21 mouse cellular contexts compared by ENCODE assay signal in genomic region chr3:157193141-157193540, GRCm38 (mm10).
A peak's percentile ranks its signal among the peaks of the same experiment; 100 is the strongest.
DNase-seq lines count a peak whose midpoint lies in the region; ATAC-seq lines count a peak whose summit lies in the region.
"Had no signal": no experiment of that assay in that cellular context is flagged by ENCODE, and none has a peak within 500 bp of the region (broad histone marks: within the 10 kb centered on the region; RNA-seq: fewer than 3 reads in every experiment).

No protein-coding gene starts in this region.

- H3K27ac ChIP-seq in lung, embryonic 16.5 days (ENCODE audit: low read length) = no peak overlapping the region
- H3K27ac ChIP-seq: embryonic facial prominence, embryonic 10.5 days; embryonic facial prominence, embryonic 12.5 days; forebrain, embryonic 13.5 days; forebrain, embryonic 15.5 days had no signal

- no peaks in the 10 kb centered on the region for H3K9me3 ChIP-seq in lung, embryonic 16.5 days (ENCODE audit: control insufficient read depth, low read length)
- H3K9me3 ChIP-seq: embryonic facial prominence, embryonic 10.5 days; embryonic facial prominence, embryonic 12.5 days; forebrain, embryonic 13.5 days; forebrain, embryonic 15.5 days had no signal

- H3K27me3 ChIP-seq in lung, embryonic 16.5 days (ENCODE audit: control insufficient read depth, insufficient read depth, low read depth, low read length) = no peaks in the 10 kb centered on the region
- H3K27me3 ChIP-seq: CH12.LX; embryonic facial prominence, embryonic 12.5 days; forebrain, embryonic 13.5 days; forebrain, embryonic 15.5 days; Patski had no signal

- no peaks in the 10 kb centered on the region for H3K36me3 ChIP-seq in lung, embryonic 16.5 days (ENCODE audit: control insufficient read depth, insufficient read depth, low read length)
- H3K36me3 ChIP-seq: embryonic facial prominence, embryonic 10.5 days; embryonic facial prominence, embryonic 12.5 days; forebrain, embryonic 15.5 days; G1E had no signal

- H3K4me2 ChIP-seq in lung, embryonic 16.5 days (ENCODE audit: low read depth, low read length) = no peak overlapping the region
- H3K4me2 ChIP-seq: embryonic facial prominence, embryonic 12.5 days; forebrain, embryonic 13.5 days; forebrain, embryonic 15.5 days had no signal

- DNase-seq in lung, postnatal 10 days = no peak
- DNase-seq in lung, postnatal 25 days (ENCODE audit: low spot score) = peak; percentile 21
- no peak for DNase-seq in lung, postnatal 14 days
- DNase-seq: adrenal gland, adult 8-10 months; adrenal gland, postnatal 14 days; adrenal gland, postnatal 36 days; cerebellum, adult 11-12 months; cerebellum, adult 9-10 months; cerebellum, postnatal 10 days; cerebellum, postnatal 25 days; forebrain, postnatal 0 days had no signal

- no peak overlapping the region for H3K4me3 ChIP-seq in lung, embryonic 16.5 days (ENCODE audit: low read length)
- H3K4me3 ChIP-seq: embryonic facial prominence, embryonic 10.5 days; embryonic facial prominence, embryonic 12.5 days; forebrain, embryonic 13.5 days; forebrain, embryonic 15.5 days had no signal

- peak; percentile 82 for ATAC-seq in lung, embryonic 16.5 days (ENCODE audit: low read depth)
- no peak for ATAC-seq in CD4-positive, CD25-positive, alpha-beta regulatory T cell, adult 4 months
- ATAC-seq: activated CD4-positive, CD25-positive, alpha-beta regulatory T cell, adult 4 months; forebrain, embryonic 13.5 days; forebrain, embryonic 15.5 days; forebrain, postnatal 0 days; Patski had no signal

- peaks cover 2% of the 10 kb centered on the region; the same call in 1 of the 2 replicates for H3K4me1 ChIP-seq in lung, embryonic 16.5 days (replicated peaks; ENCODE audit: control insufficient read depth, insufficient read depth, low read length)
- H3K4me1 ChIP-seq: forebrain, embryonic 13.5 days had no signal

- no peak overlapping the region for H3K9ac ChIP-seq in lung, embryonic 16.5 days (ENCODE audit: low read length)
- H3K9ac ChIP-seq: embryonic facial prominence, embryonic 12.5 days; forebrain, embryonic 13.5 days; forebrain, embryonic 15.5 days; forebrain, postnatal 0 days had no signal

- 68% methylated on average over 3 of the region's 3 CpGs for WGBS in lung, embryonic 16.5 days
